Mouse (Mus musculus) kidney, postnatal 0 days (tissue): ENCODE data around the gene Mrpl23. TPM values are rescaled to one million over a fixed set of nuclear protein-coding genes. Genes with fewer than 3 reads are reported as not detected.

Source experiments
- ATAC-seq: fragments of 200-750 bp; cut with Nextera tagmentation; replicated peaks from 2 replicates; pipeline ENCODE4 v1.8.0; 2017; ENCODE audit warnings: low read depth, moderate number of reproducible peaks, moderate TSS enrichment, moderate library complexity; ENCODE audit not compliant: low FRiP score
- DNase-seq: peaks from one replicate; pipeline ENCODE4 v3.0.0-alpha.2; 2016; ENCODE audit warnings: low spot score
- H3K27ac ChIP-seq: fragments of 300-500 bp; sonication (generic); 2 replicates; pipeline ENCODE4 v1.5.1; 2014; ENCODE audit warnings: mild to moderate bottlenecking
- H3K27me3 ChIP-seq: fragments of 300-500 bp; sonication (generic); 2 replicates; pipeline ENCODE4 v1.6.1; 2014; ENCODE audit warnings: low read length, mixed read lengths; ENCODE audit not compliant: insufficient read depth
- H3K36me3 ChIP-seq: fragments of 300-500 bp; sonication (generic); 2 replicates; pipeline ENCODE4 v1.6.1; 2014; ENCODE audit warnings: low read length, mixed read lengths; ENCODE audit not compliant: insufficient read depth
- H3K4me1 ChIP-seq: fragments of 300-500 bp; sonication (generic); replicated peaks from 2 replicates; pipeline ENCODE4 v1.6.1; 2014; ENCODE audit warnings: antibody characterized with exemption, low read length, mixed read lengths; ENCODE audit not compliant: insufficient read depth
- H3K4me2 ChIP-seq: fragments of 300-500 bp; sonication (generic); 2 replicates; pipeline ENCODE4 v1.6.1; 2014; ENCODE audit warnings: mild to moderate bottlenecking, low read length, moderate library complexity, mixed read lengths
- H3K4me3 ChIP-seq: fragments of 300-500 bp; sonication (generic); replicated peaks from 2 replicates; pipeline ENCODE4 v1.5.1; 2014; ENCODE audit warnings: low read depth, low read length
- H3K9ac ChIP-seq: fragments of 300-500 bp; sonication (generic); 2 replicates; pipeline ENCODE4 v1.6.1; 2014; ENCODE audit warnings: low read depth, low read length
- H3K9me3 ChIP-seq: fragments of 300-500 bp; sonication (generic); replicated peaks from 2 replicates; pipeline ENCODE4 v1.6.1; 2016; ENCODE audit warnings: low read length, inconsistent platforms, mixed read lengths
- CTCF ChIP-seq: IDR thresholded peaks from 2 replicates; pipeline ENCODE4 v1.5.1; 2016; ENCODE audit warnings: antibody characterized with exemption, low read depth, mild to moderate bottlenecking, moderate library complexity
- WGBS: fragments of 180-500 bp; shearing (Covaris S2); extraction: QIAGEN DNeasy Blood & Tissue Kit; methylation state at CpG from one replicate; pipeline ENCODE4 v1.1.7; 2014; 5-methylcytosine and 5-hydroxymethylcytosine counted together
- polyA plus RNA-seq: library from polyadenylated mRNA; unstranded; fragments of >200 nt; fragmentation: Nextera tagmentation; extraction: Ambion mirVana; gene quantifications from 2 replicates; pipeline ENCODE4 v1.2.1, GENCODE M21; 2015

Gene Mrpl23
- polyA plus RNA-seq, 1 experiment from 2014 or later, result 22.6 TPM

GRCm38 (mm10) chr7:142550935-142551373, 18.5 kb downstream of the Mrpl23 start:
- no peaks in the 10 kb centered on the region for H3K36me3 ChIP-seq
- ATAC-seq (no peak), DNase-seq (no peak)
- H3K9ac ChIP-seq, result no peak overlapping the region
- no peak for TF ChIP-seq CTCF
- WGBS, result 86% methylated on average over 14 of the region's 14 CpGs
- H3K4me3 ChIP-seq, result no peak overlapping the region
- H3K27ac ChIP-seq, result no peak overlapping the region
- peaks cover 39% of the 10 kb centered on the region for H3K4me1 ChIP-seq
- no peak overlapping the region for H3K4me2 ChIP-seq
- H3K9me3 ChIP-seq, result no peaks in the 10 kb centered on the region
- no peaks in the 10 kb centered on the region for H3K27me3 ChIP-seq

- Histone ChIP-seq H3K27me3 (no peaks in the 10 kb centered on the region), H3K36me3 (no peaks in the 10 kb centered on the region), H3K4me1 (peaks cover 39% of the 10 kb centered on the region), H3K9me3 (no peaks in the 10 kb centered on the region), H3K4me3 (no peak overlapping the region), H3K4me2 (no peak overlapping the region), H3K27ac (no peak overlapping the region), H3K9ac (no peak overlapping the region)
- 100% methylated on average over 5 of the region's 5 CpGs for WGBS
- DNase-seq (no peak), ATAC-seq (no peak)
- TF ChIP-seq CTCF, result no peak
Measured at GRCm38 (mm10) chr7:142551691-142552090, 19.2 kb downstream of the Mrpl23 start.

- peak; percentile 40; the same call in 1 of the 2 replicates for ATAC-seq
- Histone ChIP-seq H3K4me2 (no peak overlapping the region), H3K36me3 (no peaks in the 10 kb centered on the region), H3K27ac (peak overlapping the region; percentile 47; the same call in 1 of the 2 replicates), H3K9me3 (no peaks in the 10 kb centered on the region), H3K27me3 (no peaks in the 10 kb centered on the region), H3K4me1 (peaks cover 39% of the 10 kb centered on the region), H3K9ac (no peak overlapping the region), H3K4me3 (no peak overlapping the region)
- peak; percentile 53 for TF ChIP-seq CTCF
- peak; percentile 62 for DNase-seq
- 36% methylated on average over 13 of the region's 13 CpGs for WGBS
Measured at GRCm38 (mm10) chr7:142552591-142553416, 20.3 kb downstream of the Mrpl23 start.

- ATAC-seq (no peak), DNase-seq (no peak)
- H3K9ac ChIP-seq, result no peak overlapping the region
- H3K36me3 ChIP-seq, result no peaks in the 10 kb centered on the region
- peak overlapping the region; percentile 47; the same call in 1 of the 2 replicates for H3K27ac ChIP-seq
- 29% methylated on average over 11 of the region's 11 CpGs for WGBS
- H3K4me2 ChIP-seq, result no peak overlapping the region
- H3K4me1 ChIP-seq, result peaks cover 30% of the 10 kb centered on the region
- H3K4me3 ChIP-seq, result no peak overlapping the region
- no peaks in the 10 kb centered on the region for H3K27me3 ChIP-seq
- H3K9me3 ChIP-seq, result no peaks in the 10 kb centered on the region
- no peak for TF ChIP-seq CTCF
Measured at GRCm38 (mm10) chr7:142553417-142554335, 21.2 kb downstream of the Mrpl23 start.

GRCm38 (mm10) chr7:142554625-142555024, 22.1 kb downstream of the Mrpl23 start:
- no peak overlapping the region for H3K27ac ChIP-seq
- no peaks in the 10 kb centered on the region for H3K36me3 ChIP-seq
- no peaks in the 10 kb centered on the region for H3K9me3 ChIP-seq
- no peak overlapping the region for H3K4me3 ChIP-seq
- H3K4me2 ChIP-seq, result no peak overlapping the region
- DNase-seq, result no peak
- WGBS, result 15% methylated on average over 1 of the region's 1 CpGs
- no peak overlapping the region for H3K9ac ChIP-seq
- ATAC-seq, result no peak
- H3K27me3 ChIP-seq, result no peaks in the 10 kb centered on the region
- no peak for TF ChIP-seq CTCF
- H3K4me1 ChIP-seq, result peaks cover 28% of the 10 kb centered on the region
